Mouse (Mus musculus): Measurements from ENCODE around the gene Gimd1. TPM values are rescaled to one million over a fixed set of nuclear protein-coding genes. Genes with fewer than 3 reads are reported as not detected.

Gimd1 gene
- polyA plus RNA-seq, 1 experiment from 2014 or later: not detected

Other genes with a start within 250 kb of the Gimd1 start
- gene Tbck, start 54.3 kb downstream of the Gimd1 start, polyA plus RNA-seq (2016; fragmentation: Nextera tagmentation; extraction: Ambion mirVana): 28.7 and 30.5 TPM in 2 replicates
- gene Aimp1, start 54.5 kb downstream of the Gimd1 start, polyA plus RNA-seq (2016; fragmentation: Nextera tagmentation; extraction: Ambion mirVana): 78.6 and 83.9 TPM in 2 replicates

Data from limb, embryonic 12.5 days (tissue).